Mouse (Mus musculus) midbrain, embryonic 10.5 days (tissue): Measurements from ENCODE around the gene Prss27. TPM values are rescaled to one million over a fixed set of nuclear protein-coding genes. Genes with fewer than 3 reads are reported as not detected.

ENCODE experiments used
- DNase-seq: peaks from one replicate; pipeline ENCODE4 v3.0.0-alpha.2; 2017; ENCODE audit warnings: low spot score
- H3K27ac ChIP-seq: fragments of 300-500 bp; sonication (generic); replicated peaks from 2 replicates; pipeline ENCODE4 v1.5.1; 2016; ENCODE audit warnings: mild to moderate bottlenecking
- H3K27me3 ChIP-seq: fragments of 300-500 bp; sonication (generic); 2 replicates; pipeline ENCODE4 v1.6.1; 2016; ENCODE audit warnings: low read depth, mild to moderate bottlenecking; ENCODE audit not compliant: poor library complexity, severe bottlenecking
- H3K36me3 ChIP-seq: fragments of 300-500 bp; sonication (generic); 2 replicates; pipeline ENCODE4 v1.6.1; 2016; ENCODE audit warnings: mild to moderate bottlenecking, moderate library complexity
- H3K4me1 ChIP-seq: fragments of 300-500 bp; sonication (generic); 2 replicates; pipeline ENCODE4 v1.6.1; 2016
- H3K4me3 ChIP-seq: fragments of 300-500 bp; sonication (generic); 2 replicates; pipeline ENCODE4 v1.5.1; 2016; ENCODE audit warnings: mild to moderate bottlenecking, moderate library complexity
- H3K9me3 ChIP-seq: fragments of 300-500 bp; sonication (generic); replicated peaks from 2 replicates; pipeline ENCODE4 v1.6.1; 2016; ENCODE audit warnings: mild to moderate bottlenecking
- WGBS: fragments of 180-500 bp; shearing (Covaris S2); methylation state at CpG from one replicate; pipeline ENCODE4 v1.1.7; 2016; 5-methylcytosine and 5-hydroxymethylcytosine counted together
- polyA plus RNA-seq: library from polyadenylated mRNA; unstranded; fragments of >200 nt; fragmentation: Nextera tagmentation; extraction: Ambion mirVana; gene quantifications from 2 replicates; pipeline ENCODE4 v1.2.1, GENCODE M21; 2016

The Prss27 gene
- polyA plus RNA-seq, 1 experiment from 2014 or later, result not detected

- Histone ChIP-seq H3K9me3 (no peaks in the 10 kb centered on the region), H3K36me3 (no peaks in the 10 kb centered on the region), H3K27ac (no peak overlapping the region), H3K27me3 (no peaks in the 10 kb centered on the region), H3K4me3 (no peak overlapping the region), H3K4me1 (no peaks in the 10 kb centered on the region)
- no peak for DNase-seq
- 77% methylated on average over 1 of the region's 1 CpGs for WGBS
Observed at GRCm38 (mm10) chr17:24007391-24007790, 30.6 kb upstream of the Prss27 start.

- H3K36me3 ChIP-seq, result no peaks in the 10 kb centered on the region
- H3K9me3 ChIP-seq, result no peaks in the 10 kb centered on the region
- H3K4me3 ChIP-seq, result no peak overlapping the region
- 79% methylated on average over 4 of the region's 4 CpGs for WGBS
- H3K4me1 ChIP-seq, result no peaks in the 10 kb centered on the region
- DNase-seq, result no peak
- no peaks in the 10 kb centered on the region for H3K27me3 ChIP-seq
- no peak overlapping the region for H3K27ac ChIP-seq
Observed at GRCm38 (mm10) chr17:24008105-24008504, 29.8 kb upstream of the Prss27 start.

- H3K27ac ChIP-seq, result no peak overlapping the region
- no peak overlapping the region for H3K4me3 ChIP-seq
- H3K36me3 ChIP-seq, result no peaks in the 10 kb centered on the region
- H3K27me3 ChIP-seq, result no peaks in the 10 kb centered on the region
- WGBS, result 60% methylated on average over 5 of the region's 5 CpGs
- H3K4me1 ChIP-seq, result no peaks in the 10 kb centered on the region
- no peaks in the 10 kb centered on the region for H3K9me3 ChIP-seq
- no peak for DNase-seq
Observed at GRCm38 (mm10) chr17:24009617-24010016, 28.3 kb upstream of the Prss27 start.

GRCm38 (mm10) chr17:24012921-24013320 is 25.0 kb upstream of the Prss27 start:
- Histone ChIP-seq H3K27me3 (no peaks in the 10 kb centered on the region), H3K4me3 (no peak overlapping the region), H3K36me3 (no peaks in the 10 kb centered on the region), H3K9me3 (no peaks in the 10 kb centered on the region), H3K27ac (no peak overlapping the region), H3K4me1 (no peaks in the 10 kb centered on the region)
- no peak for DNase-seq
- 84% methylated on average over 2 of the region's 2 CpGs for WGBS

GRCm38 (mm10) chr17:24014433-24014965 is 23.4 kb upstream of the Prss27 start:
- no peaks in the 10 kb centered on the region for H3K27me3 ChIP-seq
- DNase-seq, result no peak
- no peaks in the 10 kb centered on the region for H3K9me3 ChIP-seq
- no peaks in the 10 kb centered on the region for H3K4me1 ChIP-seq
- no peak overlapping the region for H3K4me3 ChIP-seq
- H3K27ac ChIP-seq, result no peak overlapping the region
- H3K36me3 ChIP-seq, result no peaks in the 10 kb centered on the region
- 89% methylated on average over 5 of the region's 5 CpGs for WGBS

GRCm38 (mm10) chr17:24015727-24016126 is 22.2 kb upstream of the Prss27 start:
- no peaks in the 10 kb centered on the region for H3K4me1 ChIP-seq
- H3K27ac ChIP-seq, result no peak overlapping the region
- DNase-seq, result peak; percentile 38
- no peaks in the 10 kb centered on the region for H3K9me3 ChIP-seq
- no peaks in the 10 kb centered on the region for H3K36me3 ChIP-seq
- H3K27me3 ChIP-seq, result no peaks in the 10 kb centered on the region
- WGBS, result 25% methylated on average over 14 of the region's 14 CpGs
- H3K4me3 ChIP-seq, result no peak overlapping the region

GRCm38 (mm10) chr17:24020696-24021095 is 17.2 kb upstream of the Prss27 start:
- no peaks in the 10 kb centered on the region for H3K27me3 ChIP-seq
- WGBS, result 81% methylated on average over 6 of the region's 6 CpGs
- no peak for DNase-seq

GRCm38 (mm10) chr17:24021375-24022199 is 16.4 kb upstream of the Prss27 start:
- H3K27ac ChIP-seq, result no peak overlapping the region

More at GRCm38 (mm10) chr17:24020696-24021095, 17.2 kb upstream of the Prss27 start:
- Histone ChIP-seq H3K4me1 (no peaks in the 10 kb centered on the region), H3K36me3 (no peaks in the 10 kb centered on the region), H3K27ac (no peak overlapping the region), H3K4me3 (no peak overlapping the region), H3K9me3 (no peaks in the 10 kb centered on the region)

GRCm38 (mm10) chr17:24029477-24029876 is 8.5 kb upstream of the Prss27 start:
- 83% methylated on average over 7 of the region's 7 CpGs for WGBS
- Histone ChIP-seq H3K4me3 (no peak overlapping the region), H3K4me1 (no peaks in the 10 kb centered on the region), H3K36me3 (no peaks in the 10 kb centered on the region), H3K27me3 (no peaks in the 10 kb centered on the region), H3K27ac (no peak overlapping the region), H3K9me3 (no peaks in the 10 kb centered on the region)
- no peak for DNase-seq

More at GRCm38 (mm10) chr17:24021375-24022199, 16.4 kb upstream of the Prss27 start:
- H3K9me3 ChIP-seq, result no peaks in the 10 kb centered on the region
- WGBS, result 76% methylated on average over 5 of the region's 5 CpGs
- no peaks in the 10 kb centered on the region for H3K4me1 ChIP-seq
- no peaks in the 10 kb centered on the region for H3K36me3 ChIP-seq
- DNase-seq, result no peak
- H3K27me3 ChIP-seq, result no peaks in the 10 kb centered on the region
- no peak overlapping the region for H3K4me3 ChIP-seq

GRCm38 (mm10) chr17:24030551-24030950 is 7.4 kb upstream of the Prss27 start:
- Histone ChIP-seq H3K27me3 (no peaks in the 10 kb centered on the region), H3K36me3 (no peaks in the 10 kb centered on the region), H3K4me3 (no peak overlapping the region), H3K4me1 (no peaks in the 10 kb centered on the region), H3K27ac (no peak overlapping the region), H3K9me3 (no peaks in the 10 kb centered on the region)
- WGBS, result 87% methylated on average over 20 of the region's 22 CpGs
- no peak for DNase-seq

GRCm38 (mm10) chr17:24035087-24035486 is 2.9 kb upstream of the Prss27 start:
- 92% methylated on average over 7 of the region's 7 CpGs for WGBS
- Histone ChIP-seq H3K36me3 (no peaks in the 10 kb centered on the region), H3K4me3 (no peak overlapping the region), H3K4me1 (no peaks in the 10 kb centered on the region), H3K27ac (no peak overlapping the region), H3K27me3 (no peaks in the 10 kb centered on the region), H3K9me3 (no peaks in the 10 kb centered on the region)
- DNase-seq, result no peak

- H3K27ac ChIP-seq, result no peak overlapping the region
- no peak for DNase-seq
- no peaks in the 10 kb centered on the region for H3K9me3 ChIP-seq
- WGBS, result 81% methylated on average over 6 of the region's 6 CpGs
- H3K27me3 ChIP-seq, result no peaks in the 10 kb centered on the region
- no peak overlapping the region for H3K4me3 ChIP-seq
- H3K36me3 ChIP-seq, result no peaks in the 10 kb centered on the region
- H3K4me1 ChIP-seq, result no peaks in the 10 kb centered on the region
Observed at GRCm38 (mm10) chr17:24036954-24037353, 990 bp upstream of the Prss27 start.

- WGBS, result 87% methylated on average over 13 of the region's 13 CpGs
- no peaks in the 10 kb centered on the region for H3K4me1 ChIP-seq
- H3K9me3 ChIP-seq, result no peaks in the 10 kb centered on the region
- no peaks in the 10 kb centered on the region for H3K27me3 ChIP-seq
- no peak overlapping the region for H3K4me3 ChIP-seq
- H3K27ac ChIP-seq, result no peak overlapping the region
- no peaks in the 10 kb centered on the region for H3K36me3 ChIP-seq
- DNase-seq, result no peak
Observed at GRCm38 (mm10) chr17:24037360-24037759, 584 bp upstream of the Prss27 start.
